Mouse (Mus musculus) gastrocnemius, postnatal 14 days (tissue): ENCODE results near the gene Phc3. TPM values are rescaled to one million over a fixed set of nuclear protein-coding genes. Genes with fewer than 3 reads are reported as not detected.

Source experiments
- DNase-seq: peaks from one replicate; pipeline ENCODE4 v3.0.0; 2021; ENCODE audit warnings: mixed read lengths
- intact Hi-C: fragments of 180-260 bp; cut with DNase I; formaldehyde crosslinking; loops from one replicate; pipeline ENCODE4 v1.15.1; 2025; ENCODE audit warnings: low total_unique reads
- long read RNA-seq, 2 experiments: library from polyadenylated mRNA; stranded (forward); transcript quantifications; one replicate each; pipeline ENCODE4 v2.0.0; 2021
- total RNA-seq, 2 experiments: library from RNA; stranded (reverse); gene quantifications; 2 replicates each; pipeline ENCODE4 v1.2.3; 2021

The Phc3 gene
- 10 to 100 TPM; 10.5 to 11.8 TPM for total RNA-seq
- long read RNA-seq, experiment 1, partial matches to known transcripts, result 0 of 1 reads
- long read RNA-seq, experiment 1, other reads (novel, unspliced or antisense), result 1 of 1 reads
- long read RNA-seq, experiment 2, partial matches to known transcripts, result 1 of 1 reads
- long read RNA-seq, experiment 2, other reads (novel, unspliced or antisense), result 0 of 1 reads

GRCm38 (mm10) chr3:30969104-30969581, at the start of gene Phc3:
TSS of gene Phc3 (minus strand) at chr3:30969415.
- DNase-seq, result peak; percentile 93
- intact Hi-C loops, result no loop called here

- no peak for DNase-seq
- intact Hi-C loops, result no loop called here
Observed at GRCm38 (mm10) chr3:31017652-31018051, 48.4 kb upstream of the Phc3 start.

GRCm38 (mm10) chr3:31016594-31017196, 47.5 kb upstream of the Phc3 start:
- intact Hi-C loops, result no loop called here

GRCm38 (mm10) chr3:31015682-31016443, 46.6 kb upstream of the Phc3 start:
- no peak for DNase-seq
- intact Hi-C loops, result no loop called here

More at GRCm38 (mm10) chr3:31016594-31017196, 47.5 kb upstream of the Phc3 start:
- no peak for DNase-seq

GRCm38 (mm10) chr3:31014374-31014773, 45.2 kb upstream of the Phc3 start:
- intact Hi-C loops, result no loop called here

GRCm38 (mm10) chr3:31004320-31005209, 35.4 kb upstream of the Phc3 start:
- intact Hi-C loops, result no loop called here
- DNase-seq, result no peak

More at GRCm38 (mm10) chr3:31014374-31014773, 45.2 kb upstream of the Phc3 start:
- no peak for DNase-seq

- no peak for DNase-seq
- intact Hi-C loops, result no loop called here
Observed at GRCm38 (mm10) chr3:31001048-31001676, 31.9 kb upstream of the Phc3 start.

- peak; percentile 23 for DNase-seq
- intact Hi-C loops, result no loop called here
Observed at GRCm38 (mm10) chr3:31000018-31000407, 30.8 kb upstream of the Phc3 start.

GRCm38 (mm10) chr3:30999401-31000017, 30.3 kb upstream of the Phc3 start:
- no peak for DNase-seq

GRCm38 (mm10) chr3:30996688-30997014, 27.4 kb upstream of the Phc3 start:
- DNase-seq, result no peak
- intact Hi-C loops, result loop anchor here (10.0 kb wide), 1 partner anchor 402 kb away; the partner anchor contains the start of gene Actrt3

More at GRCm38 (mm10) chr3:30999401-31000017, 30.3 kb upstream of the Phc3 start:
- intact Hi-C loops, result loop anchor here (10.0 kb wide), 1 partner anchor 405 kb away; the partner anchor contains the start of gene Actrt3

GRCm38 (mm10) chr3:30995899-30996687, 26.9 kb upstream of the Phc3 start:
- intact Hi-C loops, result loop anchor here (10.0 kb wide), 1 partner anchor 401 kb away; the partner anchor contains the start of gene Actrt3

GRCm38 (mm10) chr3:30995283-30995898, 26.2 kb upstream of the Phc3 start, which contains the start of gene Prkci:
TSS of gene Prkci (plus strand) at chr3:30995747.
- intact Hi-C loops, result loop anchor here (10.0 kb wide), 1 partner anchor 401 kb away; the partner anchor contains the start of gene Actrt3
- DNase-seq, result peak; percentile 95

More at GRCm38 (mm10) chr3:30995899-30996687, 26.9 kb upstream of the Phc3 start:
- DNase-seq, result no peak

- no peak for DNase-seq
- intact Hi-C loops, result loop anchor here (10.0 kb wide), 1 partner anchor 400 kb away; the partner anchor contains the start of gene Actrt3
Observed at GRCm38 (mm10) chr3:30994859-30995258, 25.6 kb upstream of the Phc3 start.

GRCm38 (mm10) chr3:30993066-30993573, 23.9 kb upstream of the Phc3 start:
- intact Hi-C loops, result loop anchor here (10.0 kb wide), 1 partner anchor 398 kb away; the partner anchor contains the start of gene Actrt3
- no peak for DNase-seq

- intact Hi-C loops, result loop anchor here (10.0 kb wide), 1 partner anchor 397 kb away; the partner anchor contains the start of gene Actrt3
- DNase-seq, result no peak
Observed at GRCm38 (mm10) chr3:30992161-30992560, 22.9 kb upstream of the Phc3 start.
